Mouse (Mus musculus): Measurements from ENCODE around the gene Dpy19l2. TPM values are rescaled to one million over a fixed set of nuclear protein-coding genes. Genes with fewer than 3 reads are reported as not detected.
A peak's percentile ranks its signal among the peaks of the same experiment; 100 is the strongest.
"Not testable (repeated sequence)": the region's sequence is repeated elsewhere in the genome, so short reads cannot be mapped to it uniquely, and the experiment has no call there.

Dpy19l2 gene
- not detected for total RNA-seq (2021)
- long read RNA-seq, experiment 1: 0 reads
- long read RNA-seq, experiment 2: 0 reads

GRCm38 (mm10) chr9:24695700-24696404 is at the start of gene Dpy19l2:
TSS of gene Dpy19l2 (minus strand) at chr9:24696293.
- DNase-seq (ENCODE audit: low spot score in 2 of 2): no peak

- DNase-seq (ENCODE audit: low spot score in 2 of 2): no peak
Observed at GRCm38 (mm10) chr9:24744958-24745357, 48.9 kb upstream of the Dpy19l2 start.

- DNase-seq (ENCODE audit: low spot score in 2 of 2): no peak
Observed at GRCm38 (mm10) chr9:24701246-24701645, 5.2 kb upstream of the Dpy19l2 start.

GRCm38 (mm10) chr9:24696405-24696778 is 299 bp upstream of the Dpy19l2 start:
- DNase-seq (ENCODE audit: low spot score in 2 of 2): no peak

GRCm38 (mm10) chr9:24637341-24637740 is 58.8 kb downstream of the Dpy19l2 start:
- DNase-seq (ENCODE audit: low spot score in 2 of 2): not testable (repeated sequence)

GRCm38 (mm10) chr9:24624896-24625295 is 71.2 kb downstream of the Dpy19l2 start, which contains the start of gene Cypt4:
TSS of gene Cypt4 (plus strand) at chr9:24625196.
- no peak for DNase-seq (ENCODE audit: low spot score in 2 of 2)

GRCm38 (mm10) chr9:24538159-24538558 is 157.9 kb downstream of the Dpy19l2 start:
- no peak for DNase-seq (ENCODE audit: low spot score in 2 of 2)

- DNase-seq (ENCODE audit: low spot score in 2 of 2): peak; percentile 51 to 58
Observed at GRCm38 (mm10) chr9:24516575-24517139, 179.4 kb downstream of the Dpy19l2 start.

- no peak for DNase-seq (ENCODE audit: low spot score in 2 of 2)
Observed at GRCm38 (mm10) chr9:24514078-24514469, 182.0 kb downstream of the Dpy19l2 start.

- no peak for DNase-seq (ENCODE audit: low spot score in 2 of 2)
Observed at GRCm38 (mm10) chr9:24513290-24514077, 182.6 kb downstream of the Dpy19l2 start.

GRCm38 (mm10) chr9:24512121-24512539 is 184.0 kb downstream of the Dpy19l2 start:
- DNase-seq (ENCODE audit: low spot score in 2 of 2): no peak

GRCm38 (mm10) chr9:24511371-24512120 is 184.5 kb downstream of the Dpy19l2 start:
- no peak for DNase-seq (ENCODE audit: low spot score in 2 of 2)

- DNase-seq (ENCODE audit: low spot score in 2 of 2): no peak
Observed at GRCm38 (mm10) chr9:24508880-24509279, 187.2 kb downstream of the Dpy19l2 start.

Other genes with a start within 250 kb of the Dpy19l2 start
- 10 to 100 TPM; 23.0 to 60.2 TPM for gene Dpy19l1, start 193.2 kb downstream of the Dpy19l2 start, total RNA-seq (2021)
- gene Cypt4, start 71.1 kb downstream of the Dpy19l2 start, total RNA-seq (2021): not detected
- 10 to 100 TPM; 21.3 to 24.6 TPM for gene Tbx20, start 78.0 kb upstream of the Dpy19l2 start, total RNA-seq (2021)